Mouse (Mus musculus): ENCODE measurements around the gene Kcnk2. TPM values are rescaled to one million over a fixed set of nuclear protein-coding genes. Genes with fewer than 3 reads are reported as not detected.

The Kcnk2 gene
- polyA plus RNA-seq, 1 experiment, result not detected

DNA sequence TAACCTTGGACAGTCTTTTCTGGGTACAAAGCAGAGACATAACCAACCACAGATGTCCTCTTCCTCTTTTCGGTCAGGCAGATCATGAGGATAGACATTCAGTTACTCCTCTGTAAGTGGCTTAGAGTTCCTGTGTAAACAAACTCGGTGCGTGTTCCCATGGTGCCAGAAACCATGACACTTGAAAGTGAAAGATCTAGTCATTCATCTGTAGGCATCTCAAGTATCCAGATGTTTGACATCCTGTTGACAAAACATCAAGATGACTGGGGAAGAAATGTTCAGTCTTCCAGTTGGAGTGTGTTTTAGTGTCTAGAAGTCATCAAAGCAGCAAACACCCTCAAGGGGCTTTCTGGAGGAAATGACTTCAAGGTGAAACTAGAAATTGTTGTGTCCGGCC is 230.9 kb downstream of the Kcnk2 start:
- TF ChIP-seq POLR2A (IDR thresholded peaks at IDR 0.05; ENCODE audit: insufficient read depth, low read depth, low read length), result no peak
- TF ChIP-seq CTCF (IDR thresholded peaks at IDR 0.05; ENCODE audit: insufficient read depth, low read depth, low read length), result no peak
- Histone ChIP-seq H3K4me1 (ENCODE audit: control insufficient read depth, insufficient read depth, low read length) (no peaks in the 10 kb centered on the region), H3K27ac (ENCODE audit: insufficient read depth, low read depth, low read length) (no peak overlapping the region), H3K4me3 (ENCODE audit: insufficient read depth, low read depth, low read length) (no peak overlapping the region)
- 92% methylated on average over 4 of the region's 4 CpGs for WGBS

DNA sequence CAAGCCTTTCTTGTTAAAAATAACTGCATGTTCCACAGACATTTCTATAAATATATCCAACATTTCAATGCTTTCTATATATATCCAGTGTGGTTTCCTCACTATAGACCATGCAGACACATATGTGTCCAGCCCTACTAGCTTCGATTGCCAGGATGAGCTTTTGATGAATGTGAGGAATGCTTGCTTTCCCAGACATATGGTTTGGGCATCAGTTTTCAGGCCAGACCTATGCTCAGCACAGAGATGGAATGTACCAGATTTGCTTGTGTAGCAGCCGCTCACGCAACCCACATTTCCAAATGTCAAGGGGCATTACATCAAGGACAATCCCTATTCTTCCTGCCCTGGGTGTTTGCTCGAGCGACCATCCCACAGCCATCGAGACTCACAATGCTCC is 236.3 kb downstream of the Kcnk2 start:
- TF ChIP-seq CTCF (IDR thresholded peaks at IDR 0.05; ENCODE audit: insufficient read depth, low read depth, low read length) (no peak), POLR2A (IDR thresholded peaks at IDR 0.05; ENCODE audit: insufficient read depth, low read depth, low read length) (no peak)
- no peaks in the 10 kb centered on the region for H3K4me1 ChIP-seq (ENCODE audit: control insufficient read depth, insufficient read depth, low read length)
- no peak overlapping the region for H3K27ac ChIP-seq (ENCODE audit: insufficient read depth, low read depth, low read length)
- H3K4me3 ChIP-seq (ENCODE audit: insufficient read depth, low read depth, low read length), result no peak overlapping the region
- WGBS, result 94% methylated on average over 6 of the region's 6 CpGs

DNA sequence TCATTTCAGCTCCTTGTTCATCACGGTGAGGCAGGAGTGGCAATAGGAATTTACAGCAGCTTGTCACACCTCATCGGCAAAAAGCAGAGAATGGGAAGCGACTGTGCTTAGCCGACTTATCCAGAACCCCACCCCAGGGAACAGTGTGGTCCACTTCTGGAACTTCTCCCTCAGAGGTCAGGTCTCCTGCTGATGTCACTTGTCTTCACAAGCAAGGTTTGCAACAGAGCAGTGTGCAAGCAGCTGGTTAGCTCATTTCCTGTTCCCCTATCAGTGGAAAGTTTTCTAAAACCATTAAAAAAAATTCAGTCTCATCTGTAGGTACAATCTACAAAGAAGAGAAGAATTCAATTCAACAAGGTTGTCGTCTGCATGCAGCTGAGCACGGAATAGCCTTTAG is 236.9 kb downstream of the Kcnk2 start:
- Histone ChIP-seq H3K4me3 (ENCODE audit: insufficient read depth, low read depth, low read length) (no peak overlapping the region), H3K4me1 (ENCODE audit: control insufficient read depth, insufficient read depth, low read length) (no peaks in the 10 kb centered on the region), H3K27ac (ENCODE audit: insufficient read depth, low read depth, low read length) (no peak overlapping the region)
- TF ChIP-seq POLR2A (IDR thresholded peaks at IDR 0.05; ENCODE audit: insufficient read depth, low read depth, low read length) (no peak), CTCF (IDR thresholded peaks at IDR 0.05; ENCODE audit: insufficient read depth, low read depth, low read length) (no peak)
- WGBS, result 85% methylated on average over 6 of the region's 6 CpGs

DNA sequence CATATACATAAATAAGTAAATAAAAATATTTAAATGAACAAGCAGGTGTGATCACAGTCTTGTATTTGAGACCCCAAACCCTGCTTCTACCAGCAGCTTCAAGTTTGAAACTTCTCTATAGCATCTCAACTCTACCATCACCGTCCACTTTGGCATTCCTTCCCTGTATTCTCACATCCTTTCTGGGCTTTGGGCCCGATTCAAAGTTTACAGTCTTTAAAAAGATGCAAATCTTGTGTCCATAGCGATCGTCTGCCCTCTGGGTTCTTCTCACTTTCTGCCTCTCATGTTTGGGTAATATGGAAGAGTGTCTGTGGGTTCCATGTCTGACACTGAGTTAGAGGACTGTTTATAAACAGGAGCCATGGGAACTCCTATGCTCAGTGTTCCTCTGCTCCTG is 237.4 kb downstream of the Kcnk2 start:
- no peak overlapping the region for H3K4me3 ChIP-seq (ENCODE audit: insufficient read depth, low read depth, low read length)
- H3K27ac ChIP-seq (ENCODE audit: insufficient read depth, low read depth, low read length), result no peak overlapping the region
- no peaks in the 10 kb centered on the region for H3K4me1 ChIP-seq (ENCODE audit: control insufficient read depth, insufficient read depth, low read length)
- WGBS, result 69% methylated on average over 4 of the region's 4 CpGs
- TF ChIP-seq CTCF (IDR thresholded peaks at IDR 0.05; ENCODE audit: insufficient read depth, low read depth, low read length) (no peak), POLR2A (IDR thresholded peaks at IDR 0.05; ENCODE audit: insufficient read depth, low read depth, low read length) (no peak)

DNA sequence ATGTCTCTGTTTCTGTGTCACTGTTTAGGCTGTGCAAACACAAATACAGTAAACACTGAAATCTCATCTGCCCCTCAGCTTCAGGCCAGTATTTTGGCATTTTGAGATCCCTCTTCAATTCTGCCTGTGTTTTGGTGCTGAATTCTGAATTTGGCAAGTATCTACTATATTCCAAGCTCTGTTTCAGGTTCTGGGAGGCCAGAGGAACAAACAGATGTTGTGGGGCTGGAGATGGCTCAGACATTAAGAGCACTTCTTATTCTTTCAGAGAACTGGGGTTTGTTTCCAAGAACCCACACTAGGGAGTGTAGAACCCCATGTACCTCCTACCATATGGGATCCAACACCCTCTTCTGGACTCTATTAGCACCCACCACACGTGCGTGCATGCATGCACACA is 237.8 kb downstream of the Kcnk2 start:
- no peak for TF ChIP-seq POLR2A (IDR thresholded peaks at IDR 0.05; ENCODE audit: insufficient read depth, low read depth, low read length)
- TF ChIP-seq CTCF (IDR thresholded peaks at IDR 0.05; ENCODE audit: insufficient read depth, low read depth, low read length), result no peak
- Histone ChIP-seq H3K27ac (ENCODE audit: insufficient read depth, low read depth, low read length) (no peak overlapping the region), H3K4me1 (ENCODE audit: control insufficient read depth, insufficient read depth, low read length) (no peaks in the 10 kb centered on the region), H3K4me3 (ENCODE audit: insufficient read depth, low read depth, low read length) (no peak overlapping the region)
- 99% methylated on average over 2 of the region's 2 CpGs for WGBS
